Mouse (Mus musculus) gastrocnemius, postnatal 36 days (tissue): ENCODE results near the gene Rhoj. TPM values are rescaled to one million over a fixed set of nuclear protein-coding genes. Genes with fewer than 3 reads are reported as not detected.

Experiments used
- DNase-seq, 2 experiments: peaks; one replicate each; pipeline ENCODE4 v3.0.0; 2022
- intact Hi-C: fragments of 180-260 bp; cut with DNase I; formaldehyde crosslinking; loops from one replicate; pipeline ENCODE4 v1.15.1; 2025
- total RNA-seq, 2 experiments: library from RNA; stranded (reverse); gene quantifications; 2 replicates each; pipeline ENCODE4 v1.2.3; 2021

Gene Rhoj
- total RNA-seq, 2 experiments from 2014 or later, result 13.2 to 17.6 TPM

DNA sequence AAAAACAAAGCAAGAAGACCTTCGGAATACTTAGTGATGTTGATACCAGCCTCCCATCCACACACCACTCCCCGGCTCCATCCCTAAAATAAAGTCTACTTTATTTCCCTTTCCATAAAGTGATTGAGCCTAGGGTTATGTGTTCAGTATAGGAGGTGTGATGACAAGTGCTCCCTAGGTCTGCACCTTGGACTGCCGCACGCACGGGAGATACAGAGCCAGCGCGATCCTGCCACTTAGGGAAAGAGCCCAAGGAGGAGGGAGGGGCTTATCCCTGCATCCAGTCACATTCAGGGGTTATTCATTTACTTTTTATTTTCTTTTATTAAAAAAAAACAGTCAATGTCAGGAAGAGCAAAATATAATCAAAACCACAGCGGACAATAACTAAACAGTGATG, 142.5 kb downstream of the Rhoj start:
- intact Hi-C loops, result no loop called here
- DNase-seq, result no peak

Other genes with a start within 250 kb of the Rhoj start
- gene Kcnh5, start 131.0 kb upstream of the Rhoj start, total RNA-seq, result not detected
- gene Gphb5, start 108.5 kb downstream of the Rhoj start, total RNA-seq, result not detected